Mouse (Mus musculus): Measurements from ENCODE around the gene Hcn1. TPM values are rescaled to one million over a fixed set of nuclear protein-coding genes. Genes with fewer than 3 reads are reported as not detected.

Gene Hcn1
- polyA plus RNA-seq, 1 experiment: not detected

- no peak for DNase-seq (ENCODE audit: low read depth in 1 of 2, low spot score in 2 of 2)
- Histone ChIP-seq H3K4me3 (ENCODE audit: extremely low read depth, insufficient read depth, insufficient read length) (no peak overlapping the region), H3K27ac (ENCODE audit: insufficient read depth, low read length) (no peak overlapping the region), H3K4me1 (ENCODE audit: control insufficient read depth, insufficient read depth, insufficient read length) (peaks cover 2% of the 10 kb centered on the region; the same call in 1 of the 2 replicates), H3K36me3 (ENCODE audit: control insufficient read depth, insufficient read depth, low read length) (no peaks in the 10 kb centered on the region), H3K27me3 (ENCODE audit: control insufficient read depth, insufficient read depth, low read length) (peaks cover 9% of the 10 kb centered on the region)
- TF ChIP-seq POLR2A (IDR thresholded peaks at IDR 0.05; ENCODE audit: low read depth, low read length): no peak
- TF ChIP-seq CTCF (IDR thresholded peaks at IDR 0.05; ENCODE audit: extremely low read depth, insufficient read depth, insufficient read length, insufficient replicate concordance): no peak
- WGBS: 4% methylated on average over 62 of the region's 62 CpGs
Observed at GRCm38 (mm10) chr13:117602617-117603358, 668 bp downstream of the Hcn1 start.

GRCm38 (mm10) chr13:117603421-117603820 lies 1.3 kb downstream of the Hcn1 start:
- 22% methylated on average over 11 of the region's 11 CpGs for WGBS
- H3K27ac ChIP-seq (ENCODE audit: insufficient read depth, low read length): no peak overlapping the region
- TF ChIP-seq CTCF (IDR thresholded peaks at IDR 0.05; ENCODE audit: extremely low read depth, insufficient read depth, insufficient read length, insufficient replicate concordance): no peak
- TF ChIP-seq POLR2A (IDR thresholded peaks at IDR 0.05; ENCODE audit: low read depth, low read length): no peak

GRCm38 (mm10) chr13:117604073-117604472 lies 2.0 kb downstream of the Hcn1 start:
- WGBS: 33% methylated on average over 7 of the region's 7 CpGs
- Histone ChIP-seq H3K27me3 (ENCODE audit: control insufficient read depth, insufficient read depth, low read length) (peaks cover 9% of the 10 kb centered on the region), H3K27ac (ENCODE audit: insufficient read depth, low read length) (no peak overlapping the region), H3K4me3 (ENCODE audit: extremely low read depth, insufficient read depth, insufficient read length) (no peak overlapping the region), H3K4me1 (ENCODE audit: control insufficient read depth, insufficient read depth, insufficient read length) (peaks cover 2% of the 10 kb centered on the region; the same call in 1 of the 2 replicates), H3K36me3 (ENCODE audit: control insufficient read depth, insufficient read depth, low read length) (no peaks in the 10 kb centered on the region)
- no peak for DNase-seq (ENCODE audit: low read depth in 1 of 2, low spot score in 2 of 2)
- TF ChIP-seq CTCF (IDR thresholded peaks at IDR 0.05; ENCODE audit: extremely low read depth, insufficient read depth, insufficient read length, insufficient replicate concordance): no peak
- no peak for TF ChIP-seq POLR2A (IDR thresholded peaks at IDR 0.05; ENCODE audit: low read depth, low read length)

More at GRCm38 (mm10) chr13:117603421-117603820, 1.3 kb downstream of the Hcn1 start:
- peaks cover 2% of the 10 kb centered on the region; the same call in 1 of the 2 replicates for H3K4me1 ChIP-seq (ENCODE audit: control insufficient read depth, insufficient read depth, insufficient read length)
- peaks cover 9% of the 10 kb centered on the region for H3K27me3 ChIP-seq (ENCODE audit: control insufficient read depth, insufficient read depth, low read length)
- H3K4me3 ChIP-seq (ENCODE audit: extremely low read depth, insufficient read depth, insufficient read length): no peak overlapping the region
- DNase-seq (ENCODE audit: low read depth in 1 of 2, low spot score in 2 of 2): no peak
- no peaks in the 10 kb centered on the region for H3K36me3 ChIP-seq (ENCODE audit: control insufficient read depth, insufficient read depth, low read length)

- WGBS: 81% methylated on average over 5 of the region's 5 CpGs
- H3K27ac ChIP-seq (ENCODE audit: insufficient read depth, low read length): no peak overlapping the region
- no peak overlapping the region for H3K4me3 ChIP-seq (ENCODE audit: extremely low read depth, insufficient read depth, insufficient read length)
- peaks cover 9% of the 10 kb centered on the region for H3K27me3 ChIP-seq (ENCODE audit: control insufficient read depth, insufficient read depth, low read length)
- no peaks in the 10 kb centered on the region for H3K36me3 ChIP-seq (ENCODE audit: control insufficient read depth, insufficient read depth, low read length)
- H3K4me1 ChIP-seq (ENCODE audit: control insufficient read depth, insufficient read depth, insufficient read length): peaks cover 2% of the 10 kb centered on the region; the same call in 1 of the 2 replicates
- TF ChIP-seq POLR2A (IDR thresholded peaks at IDR 0.05; ENCODE audit: low read depth, low read length) (no peak), CTCF (IDR thresholded peaks at IDR 0.05; ENCODE audit: extremely low read depth, insufficient read depth, insufficient read length, insufficient replicate concordance) (no peak)
- no peak for DNase-seq (ENCODE audit: low read depth in 1 of 2, low spot score in 2 of 2)
Observed at GRCm38 (mm10) chr13:117604971-117605750, 3.0 kb downstream of the Hcn1 start.

- no peaks in the 10 kb centered on the region for H3K36me3 ChIP-seq (ENCODE audit: control insufficient read depth, insufficient read depth, low read length)
Observed at GRCm38 (mm10) chr13:117611881-117612280, 9.8 kb downstream of the Hcn1 start.

GRCm38 (mm10) chr13:117619544-117619943 lies 17.4 kb downstream of the Hcn1 start:
- H3K36me3 ChIP-seq (ENCODE audit: control insufficient read depth, insufficient read depth, low read length): no peaks in the 10 kb centered on the region
- TF ChIP-seq POLR2A (IDR thresholded peaks at IDR 0.05; ENCODE audit: low read depth, low read length) (no peak), CTCF (IDR thresholded peaks at IDR 0.05; ENCODE audit: extremely low read depth, insufficient read depth, insufficient read length, insufficient replicate concordance) (no peak)
- no peak overlapping the region for H3K27ac ChIP-seq (ENCODE audit: insufficient read depth, low read length)
- no peak overlapping the region for H3K4me3 ChIP-seq (ENCODE audit: extremely low read depth, insufficient read depth, insufficient read length)
- no peaks in the 10 kb centered on the region for H3K4me1 ChIP-seq (ENCODE audit: control insufficient read depth, insufficient read depth, insufficient read length)
- WGBS: 81% methylated on average over 7 of the region's 7 CpGs
- DNase-seq (ENCODE audit: low read depth in 1 of 2, low spot score in 2 of 2): no peak
- H3K27me3 ChIP-seq (ENCODE audit: control insufficient read depth, insufficient read depth, low read length): no peaks in the 10 kb centered on the region

More at GRCm38 (mm10) chr13:117611881-117612280, 9.8 kb downstream of the Hcn1 start:
- TF ChIP-seq POLR2A (IDR thresholded peaks at IDR 0.05; ENCODE audit: low read depth, low read length) (no peak), CTCF (IDR thresholded peaks at IDR 0.05; ENCODE audit: extremely low read depth, insufficient read depth, insufficient read length, insufficient replicate concordance) (no peak)
- H3K4me1 ChIP-seq (ENCODE audit: control insufficient read depth, insufficient read depth, insufficient read length): no peaks in the 10 kb centered on the region
- no peak overlapping the region for H3K27ac ChIP-seq (ENCODE audit: insufficient read depth, low read length)
- H3K4me3 ChIP-seq (ENCODE audit: extremely low read depth, insufficient read depth, insufficient read length): no peak overlapping the region
- H3K27me3 ChIP-seq (ENCODE audit: control insufficient read depth, insufficient read depth, low read length): no peaks in the 10 kb centered on the region
- 88% methylated on average over 2 of the region's 2 CpGs for WGBS
- DNase-seq (ENCODE audit: low read depth in 1 of 2, low spot score in 2 of 2): no peak
